Mouse (Mus musculus): ENCODE results near the gene Hist2h2aa2. TPM values are rescaled to one million over a fixed set of nuclear protein-coding genes. Genes with fewer than 3 reads are reported as not detected.
"Not testable (repeated sequence)": the region's sequence is repeated elsewhere in the genome, so short reads cannot be mapped to it uniquely, and the experiment has no call there.

Hist2h2aa2 gene
- polyA plus RNA-seq, 1 experiment from 2014 or later = 26.6 TPM

DNA sequence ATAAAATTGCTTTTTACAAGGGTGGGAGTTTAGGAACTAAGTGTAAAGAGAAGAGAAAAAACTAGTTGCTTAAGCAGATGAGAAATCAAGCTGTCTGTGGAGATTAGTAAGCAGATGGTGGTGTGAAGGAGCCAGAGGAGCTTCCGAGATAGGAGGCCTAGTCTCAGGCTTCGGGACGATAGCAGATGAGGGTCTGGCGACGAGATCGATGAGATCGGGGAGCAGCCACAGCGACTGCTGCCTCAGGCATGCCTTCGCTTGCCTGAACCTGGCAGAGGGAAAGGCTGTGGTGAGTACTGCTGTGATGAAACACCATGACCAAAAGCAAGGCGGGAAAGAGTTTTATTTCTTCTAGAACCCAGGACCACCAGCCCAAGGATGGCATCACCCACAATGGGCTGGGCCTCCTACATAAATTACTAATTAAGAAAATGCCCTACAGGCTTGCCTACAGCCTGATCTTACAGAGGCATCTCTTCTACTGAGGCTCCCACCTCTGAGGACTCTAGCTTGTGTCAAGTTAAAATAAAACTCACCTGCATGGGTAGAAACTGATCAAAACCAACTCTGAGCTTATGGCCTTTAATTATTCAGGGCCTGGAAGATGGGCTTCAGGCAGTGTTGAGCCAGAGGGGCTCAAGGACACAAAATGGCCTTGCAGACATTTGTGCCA lies 14.7 kb upstream of the Hist2h2aa2 start:
- 50% methylated on average over 10 of the region's 10 CpGs for WGBS
- Histone ChIP-seq H3K4me3 (no peak overlapping the region), H3K27me3 (replicated peaks; ENCODE audit: low read depth, poor library complexity, severe bottlenecking) (no peaks in the 10 kb centered on the region), H3K4me1 (peaks cover 29% of the 10 kb centered on the region), H3K27ac (replicated peaks) (peak overlapping the region; percentile 57), H3K9me3 (no peaks in the 10 kb centered on the region), H3K36me3 (replicated peaks) (no peaks in the 10 kb centered on the region)
- peak; percentile 56 for DNase-seq (ENCODE audit: low spot score)

- no peak overlapping the region for H3K27ac ChIP-seq (replicated peaks)
- H3K27me3 ChIP-seq (replicated peaks; ENCODE audit: low read depth, poor library complexity, severe bottlenecking) = no peaks in the 10 kb centered on the region
- H3K4me3 ChIP-seq = no peak overlapping the region
- H3K36me3 ChIP-seq (replicated peaks) = no peaks in the 10 kb centered on the region
- no peaks in the 10 kb centered on the region for H3K9me3 ChIP-seq
- H3K4me1 ChIP-seq = peaks cover 53% of the 10 kb centered on the region
- WGBS = 89% methylated on average over 3 of the region's 3 CpGs
- DNase-seq (ENCODE audit: low spot score) = no peak
These were observed 11.7 kb upstream of the Hist2h2aa2 start for GRCm38 (mm10) chr3:96251787-96252186.

GRCm38 (mm10) chr3:96250890-96251289 lies 10.8 kb upstream of the Hist2h2aa2 start:
- peaks cover 49% of the 10 kb centered on the region for H3K4me1 ChIP-seq
- no peak overlapping the region for H3K4me3 ChIP-seq
- peak overlapping the region; percentile 35 for H3K27ac ChIP-seq (replicated peaks)
- H3K9me3 ChIP-seq = no peaks in the 10 kb centered on the region
- no peak for DNase-seq (ENCODE audit: low spot score)
- WGBS = 71% methylated on average over 3 of the region's 3 CpGs
- H3K27me3 ChIP-seq (replicated peaks; ENCODE audit: low read depth, poor library complexity, severe bottlenecking) = no peaks in the 10 kb centered on the region
- no peaks in the 10 kb centered on the region for H3K36me3 ChIP-seq (replicated peaks)

DNA sequence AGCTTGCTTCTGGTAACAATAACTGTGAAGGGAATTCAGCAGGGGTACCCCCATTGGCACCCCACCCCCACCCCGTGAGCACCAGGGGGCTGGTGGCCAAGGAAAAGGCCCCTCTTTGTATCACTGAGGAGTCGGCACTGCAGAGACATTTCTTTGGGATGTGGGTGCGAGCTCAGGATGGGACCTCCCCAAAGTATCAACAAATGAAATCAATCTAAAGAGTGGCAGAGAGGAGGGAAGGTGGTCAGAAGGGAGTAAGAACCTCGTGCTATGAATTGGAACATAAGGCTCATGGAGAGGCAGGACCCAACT lies 8.9 kb upstream of the Hist2h2aa2 start:
- H3K9me3 ChIP-seq = no peaks in the 10 kb centered on the region
- peak overlapping the region; percentile 65 for H3K4me3 ChIP-seq
- 57% methylated on average over 4 of the region's 4 CpGs for WGBS
- DNase-seq (ENCODE audit: low spot score) = no peak
- no peaks in the 10 kb centered on the region for H3K36me3 ChIP-seq (replicated peaks)
- H3K27ac ChIP-seq (replicated peaks) = peak overlapping the region; percentile 57
- no peaks in the 10 kb centered on the region for H3K27me3 ChIP-seq (replicated peaks; ENCODE audit: low read depth, poor library complexity, severe bottlenecking)
- H3K4me1 ChIP-seq = peaks cover 51% of the 10 kb centered on the region

DNA sequence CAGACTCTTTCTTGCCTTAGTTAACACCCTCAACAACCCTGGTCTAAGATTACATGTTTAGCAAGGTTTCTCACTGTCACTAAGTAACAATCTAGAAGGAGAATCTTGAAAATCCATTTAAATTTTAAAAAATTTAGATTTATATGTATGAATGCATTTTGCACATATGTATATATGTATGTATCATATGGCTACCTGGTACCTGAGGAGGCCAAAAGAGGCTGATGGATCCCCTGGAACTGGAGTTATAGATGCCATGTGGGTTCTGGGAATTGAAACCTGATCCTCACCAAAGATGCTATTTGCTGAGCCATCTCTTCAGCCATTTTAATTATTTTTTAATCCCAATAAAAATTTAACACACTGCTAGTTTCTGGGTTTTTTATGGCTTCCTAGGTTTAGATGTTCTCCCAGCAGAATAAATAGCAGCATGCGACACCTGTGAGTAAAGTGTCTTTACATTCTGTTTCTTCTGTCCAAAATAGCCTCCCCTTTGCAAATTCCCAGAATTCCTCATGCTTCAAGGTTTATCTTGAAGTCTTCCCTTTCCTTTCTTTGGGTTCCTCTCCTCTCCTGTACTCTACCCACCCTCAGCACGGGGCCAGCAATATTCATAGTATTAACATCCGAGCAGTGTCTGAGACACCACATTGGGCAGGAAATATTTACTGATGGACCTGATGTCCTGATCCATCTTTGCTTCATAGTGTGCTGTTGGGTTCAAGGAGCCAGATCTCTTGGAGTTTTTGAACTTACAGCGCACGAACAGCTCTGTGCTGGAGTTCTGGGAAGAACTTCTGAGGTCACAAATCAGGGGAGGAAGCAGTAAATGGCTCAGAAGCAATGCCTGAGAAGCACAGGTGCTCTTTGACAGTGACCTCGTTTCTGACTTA lies 8.3 kb upstream of the Hist2h2aa2 start:
- peak overlapping the region; percentile 88 for H3K27ac ChIP-seq (replicated peaks)
- DNase-seq (ENCODE audit: low spot score) = no peak
- peaks cover 57% of the 10 kb centered on the region for H3K4me1 ChIP-seq
- 52% methylated on average over 6 of the region's 6 CpGs for WGBS
- peak overlapping the region; percentile 65 for H3K4me3 ChIP-seq
- no peaks in the 10 kb centered on the region for H3K36me3 ChIP-seq (replicated peaks)
- H3K27me3 ChIP-seq (replicated peaks; ENCODE audit: low read depth, poor library complexity, severe bottlenecking) = no peaks in the 10 kb centered on the region
- no peaks in the 10 kb centered on the region for H3K9me3 ChIP-seq

DNA sequence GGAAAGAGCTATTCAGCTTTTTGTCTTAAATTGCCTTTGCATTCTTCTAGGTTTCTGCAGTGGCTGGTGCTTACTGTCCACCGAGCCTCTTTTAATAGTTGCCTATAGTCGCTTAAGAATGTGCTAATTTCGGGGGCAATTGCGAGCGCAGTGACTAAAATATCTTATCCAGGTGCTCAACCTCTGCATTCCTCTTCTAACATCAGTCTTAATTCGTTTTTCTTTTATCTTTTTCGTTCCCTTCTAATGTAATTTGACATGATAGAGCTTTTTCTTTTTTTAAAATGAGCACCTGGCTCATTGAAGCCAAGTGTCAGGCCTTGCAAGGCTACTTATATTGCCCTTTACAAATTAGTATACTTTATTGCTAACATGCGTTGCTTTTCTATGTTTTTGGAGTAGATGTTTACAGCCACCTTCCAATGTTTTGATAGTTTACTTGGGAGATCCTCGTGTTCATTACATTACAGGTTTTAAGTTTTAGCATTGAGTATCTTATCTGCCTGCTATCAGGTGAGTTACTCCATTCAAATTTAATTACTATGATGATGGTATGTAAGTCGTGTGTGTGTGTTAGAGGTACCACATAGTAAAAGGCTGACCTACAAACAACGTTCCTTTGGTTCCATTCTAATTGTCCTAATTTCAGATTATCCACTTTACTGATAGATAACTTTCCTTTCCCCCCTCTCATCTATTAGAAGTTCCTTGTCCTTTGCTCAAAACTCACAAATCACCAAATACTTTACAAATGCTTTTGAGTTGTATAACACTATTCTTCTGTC lies 7.5 kb upstream of the Hist2h2aa2 start:
- H3K36me3 ChIP-seq (replicated peaks) = no peaks in the 10 kb centered on the region
- no peak for DNase-seq (ENCODE audit: low spot score)
- H3K27ac ChIP-seq (replicated peaks) = peak overlapping the region; percentile 88
- peak overlapping the region; percentile 65 for H3K4me3 ChIP-seq
- H3K4me1 ChIP-seq = peaks cover 65% of the 10 kb centered on the region
- 3% methylated on average over 11 of the region's 11 CpGs for WGBS
- no peaks in the 10 kb centered on the region for H3K27me3 ChIP-seq (replicated peaks; ENCODE audit: low read depth, poor library complexity, severe bottlenecking)
- no peaks in the 10 kb centered on the region for H3K9me3 ChIP-seq

- not testable (repeated sequence) for H3K36me3 ChIP-seq (replicated peaks); H3K27me3 ChIP-seq (replicated peaks; ENCODE audit: low read depth, poor library complexity, severe bottlenecking); H3K9me3 ChIP-seq; DNase-seq (ENCODE audit: low spot score)
- H3K4me1 ChIP-seq = peaks cover 69% of the 10 kb centered on the region
- 0% methylated on average over 16 of the region's 47 CpGs for WGBS
- H3K27ac ChIP-seq (replicated peaks) = peak within 1 kb of the TSS; percentile 88
- peak within 1 kb of the TSS; percentile 65 for H3K4me3 ChIP-seq
These were observed 6.4 kb upstream of the Hist2h2aa2 start, which contains the start of gene Hist2h3c1 for GRCm38 (mm10) chr3:96246427-96246856. Gene Hist2h3c1 (plus strand): TSS chr3:96246685.

DNA sequence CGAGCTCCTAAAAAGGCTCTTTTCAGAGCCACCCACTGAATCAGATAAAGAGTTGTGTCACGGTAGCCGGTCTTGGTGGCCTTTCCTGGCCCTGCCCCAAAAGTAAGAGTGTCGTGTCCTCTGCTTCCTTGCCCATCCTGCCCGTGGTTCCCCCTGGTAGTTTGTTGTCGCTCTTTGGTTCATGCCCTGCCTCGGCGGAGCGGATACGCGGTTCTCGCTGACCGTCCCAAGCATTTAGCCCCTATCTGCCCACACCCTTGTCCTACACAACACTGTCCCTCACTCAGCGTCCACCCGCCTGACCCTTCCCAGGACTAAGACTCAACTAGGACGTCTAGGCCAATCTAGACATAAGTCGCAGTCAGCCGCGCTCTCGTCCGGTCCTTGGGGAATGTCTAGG lies 5.9 kb upstream of the Hist2h2aa2 start:
- not testable (repeated sequence) for DNase-seq (ENCODE audit: low spot score); H3K27me3 ChIP-seq (replicated peaks; ENCODE audit: low read depth, poor library complexity, severe bottlenecking); H3K36me3 ChIP-seq (replicated peaks); H3K9me3 ChIP-seq
- H3K27ac ChIP-seq (replicated peaks) = peak overlapping the region; percentile 81
- 0% methylated on average over 10 of the region's 21 CpGs for whole genome bisulfite sequencing
- H3K4me3 ChIP-seq = peak overlapping the region; percentile 48; the same call in 1 of the 2 replicates
- peaks cover 67% of the 10 kb centered on the region for H3K4me1 ChIP-seq

DNA sequence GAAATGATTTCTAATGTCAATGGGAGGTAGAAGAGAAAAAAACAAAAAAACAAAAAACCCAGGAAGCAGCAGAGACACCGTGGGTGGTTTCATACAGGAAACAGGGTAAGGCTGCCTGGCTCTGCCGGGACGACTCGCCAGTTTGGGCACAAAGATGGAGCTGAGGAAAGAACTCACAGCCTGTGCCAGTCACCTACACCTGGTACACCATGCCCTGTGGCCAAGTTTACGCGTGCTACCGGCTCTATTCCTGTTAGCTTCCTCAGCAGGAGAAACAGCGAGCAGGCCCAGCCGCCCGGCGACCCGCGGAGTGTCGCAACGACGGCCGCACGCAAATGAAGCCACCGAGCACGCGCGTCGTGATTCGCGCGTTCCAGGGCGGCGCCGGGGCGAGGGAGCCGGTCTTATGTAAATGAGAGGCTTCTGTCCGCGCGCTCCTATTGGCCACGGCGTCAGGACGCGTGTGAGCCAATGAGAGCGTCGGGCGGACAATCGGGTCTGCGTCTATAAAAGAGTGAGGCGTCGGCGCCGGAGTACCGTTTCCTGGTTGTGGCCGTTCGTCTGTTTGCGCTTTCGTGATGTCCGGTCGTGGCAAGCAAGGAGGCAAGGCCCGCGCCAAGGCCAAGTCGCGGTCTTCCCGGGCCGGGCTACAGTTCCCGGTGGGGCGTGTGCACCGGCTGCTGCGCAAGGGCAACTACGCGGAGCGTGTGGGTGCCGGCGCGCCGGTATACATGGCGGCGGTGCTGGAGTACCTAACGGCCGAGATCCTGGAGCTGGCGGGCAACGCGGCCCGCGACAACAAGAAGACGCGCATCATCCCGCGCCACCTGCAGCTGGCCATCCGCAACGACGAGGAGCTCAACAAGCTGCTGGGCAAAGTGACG lies 5.2 kb upstream of the Hist2h2aa2 start, which contains the start of gene Hist2h2aa1:
Gene Hist2h2aa1 (plus strand): TSS at position 495 of the 884 bp plus-strand sequence.
- H3K36me3 ChIP-seq (replicated peaks); H3K9me3 ChIP-seq; H3K27me3 ChIP-seq (replicated peaks; ENCODE audit: low read depth, poor library complexity, severe bottlenecking): not testable (repeated sequence)
- DNase-seq (ENCODE audit: low spot score) = peak; percentile 81
- H3K27ac ChIP-seq (replicated peaks) = peak within 1 kb of the TSS; percentile 98
- peaks cover 66% of the 10 kb centered on the region for H3K4me1 ChIP-seq
- WGBS = 0% methylated on average over 44 of the region's 88 CpGs
- H3K4me3 ChIP-seq = peak within 1 kb of the TSS; percentile 66

DNA sequence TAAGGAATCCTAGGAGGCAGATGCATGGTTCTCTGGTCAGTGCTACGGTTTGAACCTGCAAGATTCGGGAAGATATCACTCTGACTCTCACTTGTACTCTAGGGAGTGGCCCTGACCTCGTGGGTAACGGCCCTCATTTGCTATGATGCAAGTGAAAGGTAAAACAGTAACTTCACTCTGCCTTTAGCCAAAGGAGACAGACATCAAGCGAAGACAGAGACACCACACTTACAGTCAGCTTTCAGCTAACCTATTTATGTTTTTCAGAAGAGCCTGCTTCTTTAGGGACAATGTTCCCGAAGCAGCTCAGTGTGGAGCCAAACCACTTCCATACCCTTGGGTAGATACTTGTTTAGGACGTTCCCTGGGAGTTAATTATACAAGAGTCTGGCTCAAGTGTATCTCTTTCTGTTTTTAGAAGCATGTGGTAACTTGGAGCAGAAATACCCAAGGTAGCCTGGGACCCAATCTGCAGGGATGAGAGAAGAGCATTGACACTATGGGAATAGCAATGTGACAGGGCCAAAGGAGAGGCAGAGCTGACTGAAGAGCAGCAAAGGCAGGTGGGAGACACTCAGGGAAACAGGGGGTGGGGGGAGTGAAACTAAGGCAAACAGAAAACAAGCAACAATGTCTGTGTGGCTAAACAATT lies 4.0 kb upstream of the Hist2h2aa2 start:
- Histone ChIP-seq H3K4me1 (peaks cover 54% of the 10 kb centered on the region), H3K9me3 (no peaks in the 10 kb centered on the region), H3K27ac (replicated peaks) (peak overlapping the region; percentile 98), H3K4me3 (peak overlapping the region; percentile 66), H3K36me3 (replicated peaks) (no peaks in the 10 kb centered on the region), H3K27me3 (replicated peaks; ENCODE audit: low read depth, poor library complexity, severe bottlenecking) (no peaks in the 10 kb centered on the region)
- no peak for DNase-seq (ENCODE audit: low spot score)
- 83% methylated on average over 7 of the region's 7 CpGs for WGBS

DNA sequence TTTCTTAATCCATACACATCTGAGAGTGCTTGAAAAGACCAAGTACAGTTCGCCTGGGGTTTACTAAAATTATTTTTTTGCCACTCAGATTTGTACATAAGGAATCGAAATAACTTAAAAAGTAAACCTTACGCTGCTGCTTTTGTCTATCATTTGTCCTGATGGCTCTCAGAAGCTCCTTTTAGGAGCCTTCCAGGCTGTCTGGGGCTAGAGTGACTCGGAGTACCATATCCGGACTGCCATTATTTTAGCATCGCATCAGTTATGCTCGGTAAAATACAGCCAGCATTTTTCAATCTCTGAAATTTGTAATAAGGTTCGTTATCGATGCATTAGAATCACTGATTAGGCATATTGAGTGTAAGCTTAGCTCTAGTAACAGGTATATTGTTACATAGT lies 722 bp upstream of the Hist2h2aa2 start:
- Histone ChIP-seq H3K36me3 (replicated peaks) (no peaks in the 10 kb centered on the region), H3K4me1 (peaks cover 49% of the 10 kb centered on the region), H3K9me3 (no peaks in the 10 kb centered on the region), H3K27me3 (replicated peaks; ENCODE audit: low read depth, poor library complexity, severe bottlenecking) (no peaks in the 10 kb centered on the region), H3K27ac (replicated peaks) (peak overlapping the region; percentile 98), H3K4me3 (peak overlapping the region; percentile 44)
- DNase-seq (ENCODE audit: low spot score) = no peak
- WGBS = 78% methylated on average over 9 of the region's 9 CpGs
